ENCODE assay signal across 23 mouse cellular contexts in the genomic region with DNA sequence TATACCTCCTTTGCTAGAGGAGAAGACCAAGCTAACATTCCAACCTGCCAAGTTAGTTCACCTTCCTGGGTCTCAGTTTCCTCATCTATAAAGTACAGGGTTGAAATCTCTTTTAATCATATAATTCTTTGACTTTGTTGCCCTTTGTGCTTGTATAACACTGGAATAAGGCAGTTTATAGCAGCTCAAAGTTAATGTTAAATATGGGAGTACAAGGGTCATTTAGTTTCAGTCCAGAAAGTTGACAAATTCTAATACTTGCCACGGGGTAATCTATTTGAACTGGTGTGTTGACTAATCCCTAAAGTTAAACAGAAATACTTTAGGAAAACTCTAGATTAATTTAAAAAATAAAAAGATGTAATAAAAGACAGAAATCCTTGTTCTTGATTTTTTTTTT. TPM values are rescaled to one million over a fixed set of nuclear protein-coding genes. Genes with fewer than 3 reads are reported as not detected.
DNase-seq lines count a peak whose midpoint lies in the region; ATAC-seq and TF ChIP-seq lines count a peak whose summit lies in the region.
"Had no signal": no experiment of that assay in that cellular context is flagged by ENCODE, and none has a peak within 500 bp of the region (broad histone marks: within the 10 kb centered on the region; RNA-seq: fewer than 3 reads in every experiment).

No protein-coding gene starts in this region.

- H3K27ac ChIP-seq in kidney, adult 2 months (ENCODE audit: insufficient read depth, low read depth, low read length), result peak overlapping the region; percentile 90
- peak overlapping the region; percentile 67; the same call in 1 of the 2 replicates for H3K27ac ChIP-seq in liver, embryonic 16.5 days (ENCODE audit: low read length)
- peak overlapping the region; percentile 92 for H3K27ac ChIP-seq in intestine, embryonic 16.5 days (ENCODE audit: low read length)
- peak overlapping the region; percentile 96 for H3K27ac ChIP-seq in small intestine, adult 2 months (ENCODE audit: insufficient read depth, low read depth, low read length)
- H3K27ac ChIP-seq: embryonic facial prominence, embryonic 10.5 days; embryonic facial prominence, embryonic 13.5 days; forebrain, embryonic 13.5 days; heart, embryonic 15.5 days; hindbrain, embryonic 14.5 days had no signal

- WGBS in kidney, adult 2 months, result 36% methylated on average over 1 of the region's 1 CpGs
- whole genome bisulfite sequencing in liver, embryonic 16.5 days (ENCODE audit: insufficient replicate concordance), result 47% methylated on average over 1 of the region's 1 CpGs
- WGBS in intestine, embryonic 16.5 days, result 58% methylated on average over 1 of the region's 1 CpGs
- WGBS in small intestine, adult 2 months, result 21% methylated on average over 1 of the region's 1 CpGs

- no peaks in the 10 kb centered on the region for H3K9me3 ChIP-seq in liver, embryonic 16.5 days (replicated peaks; ENCODE audit: control insufficient read depth, low read length)
- peaks cover 5% of the 10 kb centered on the region; the same call in 1 of the 2 replicates for H3K9me3 ChIP-seq in intestine, embryonic 16.5 days (ENCODE audit: control insufficient read depth, low read length)
- H3K9me3 ChIP-seq: embryonic facial prominence, embryonic 13.5 days had no signal

- no peak overlapping the region for H3K4me3 ChIP-seq in kidney, adult 2 months (ENCODE audit: insufficient read depth, low read depth, low read length)
- H3K4me3 ChIP-seq in liver, embryonic 16.5 days (ENCODE audit: low read depth, low read length), result no peak overlapping the region
- no peak overlapping the region for H3K4me3 ChIP-seq in intestine, embryonic 16.5 days (ENCODE audit: low read length)
- H3K4me3 ChIP-seq in small intestine, adult 2 months (ENCODE audit: low read depth, low read length), result peak overlapping the region; percentile 59; the same call in 1 of the 2 replicates
- H3K4me3 ChIP-seq: embryonic facial prominence, embryonic 10.5 days; embryonic facial prominence, embryonic 13.5 days; erythroblast, embryonic 14.5 days; forebrain, embryonic 13.5 days; heart, embryonic 12.5 days; heart, embryonic 15.5 days had no signal

- H3K36me3 ChIP-seq in kidney, adult 2 months (ENCODE audit: control insufficient read depth, insufficient read depth, low read length), result no peaks in the 10 kb centered on the region; the same call in 1 of the 2 replicates
- no peaks in the 10 kb centered on the region for H3K36me3 ChIP-seq in liver, embryonic 16.5 days (ENCODE audit: control insufficient read depth, insufficient read depth)
- H3K36me3 ChIP-seq in intestine, embryonic 16.5 days (ENCODE audit: control insufficient read depth, insufficient read depth, low read length), result no peaks in the 10 kb centered on the region
- peaks cover 4% of the 10 kb centered on the region; the same call in 1 of the 2 replicates for H3K36me3 ChIP-seq in small intestine, adult 2 months (ENCODE audit: control insufficient read depth, insufficient read depth, low read length)

- H3K9ac ChIP-seq in liver, embryonic 16.5 days (ENCODE audit: low read depth, low read length), result no peak overlapping the region
- H3K9ac ChIP-seq in intestine, embryonic 16.5 days (ENCODE audit: low read depth, low read length), result no peak overlapping the region
- H3K9ac ChIP-seq: embryonic facial prominence, embryonic 13.5 days; forebrain, embryonic 13.5 days; heart, embryonic 12.5 days; heart, embryonic 15.5 days; hindbrain, embryonic 14.5 days had no signal

- DNase-seq in kidney, adult 2 months, result peak; percentile 61
- no peak for DNase-seq in kidney, postnatal 14 days
- DNase-seq in liver, result no peak
- no peak for DNase-seq in urinary bladder, postnatal 25 days (ENCODE audit: low spot score)
- no peak for DNase-seq in heart, postnatal 4 days
- DNase-seq: adrenal gland, adult 8-10 months; adrenal gland, postnatal 25 days; embryo, embryonic 11 days; gastrocnemius, postnatal 10 days; gastrocnemius, postnatal 36 days; heart, postnatal 10 days; heart, postnatal 36 days had no signal

- no peak for TF ChIP-seq CTCF in kidney, adult 2 months (conservative IDR thresholded peaks at IDR 0.05; ENCODE audit: insufficient read depth, insufficient read length, low read depth, low read length)
- no peak for TF ChIP-seq CTCF in small intestine, adult 2 months (IDR thresholded peaks at IDR 0.05; ENCODE audit: extremely low read depth, insufficient read length, insufficient replicate concordance, low read depth, low read length)

- peak; percentile 78 for ATAC-seq in liver, embryonic 16.5 days (ENCODE audit: low read depth)
- peak; percentile 85 for ATAC-seq in intestine, embryonic 16.5 days
- ATAC-seq: forebrain, embryonic 13.5 days; forebrain, embryonic 16.5 days had no signal

- no peak for TF ChIP-seq POLR2A in kidney, adult 2 months (IDR thresholded peaks at IDR 0.05; ENCODE audit: low read depth, low read length)
- no peak for TF ChIP-seq POLR2A in small intestine, adult 2 months (IDR thresholded peaks at IDR 0.05; ENCODE audit: low read depth, low read length)

- H3K27me3 ChIP-seq in kidney, adult 2 months (replicated peaks; ENCODE audit: control insufficient read depth, insufficient read depth, low read length), result no peaks in the 10 kb centered on the region
- no peaks in the 10 kb centered on the region for H3K27me3 ChIP-seq in liver, embryonic 16.5 days (ENCODE audit: control insufficient read depth, insufficient read depth, low read depth, low read length)
- H3K27me3 ChIP-seq in intestine, embryonic 16.5 days (replicated peaks; ENCODE audit: control insufficient read depth, insufficient read depth, low read length), result no peaks in the 10 kb centered on the region
- H3K27me3 ChIP-seq in small intestine, adult 2 months (ENCODE audit: control insufficient read depth, insufficient read depth, low read length), result no peaks in the 10 kb centered on the region
- H3K27me3 ChIP-seq: embryonic facial prominence, embryonic 13.5 days; forebrain, embryonic 13.5 days; heart, embryonic 12.5 days; heart, embryonic 15.5 days had no signal

- H3K4me1 ChIP-seq in kidney, adult 2 months (ENCODE audit: control insufficient read depth, insufficient read depth, low read length), result 0 out of 2 replicates have a peak, but pooled peaks cover 6% of the 10 kb centered on the region
- no peaks in the 10 kb centered on the region for H3K4me1 ChIP-seq in liver, embryonic 16.5 days (ENCODE audit: control insufficient read depth, low read depth, low read length)
- no peaks in the 10 kb centered on the region for H3K4me1 ChIP-seq in intestine, embryonic 16.5 days (ENCODE audit: control insufficient read depth, insufficient read depth, low read length)
- peaks cover 2% of the 10 kb centered on the region; the same call in 1 of the 2 replicates for H3K4me1 ChIP-seq in small intestine, adult 2 months (ENCODE audit: control insufficient read depth, insufficient read depth, insufficient read length, low read length)
- H3K4me1 ChIP-seq: embryonic facial prominence, embryonic 10.5 days; embryonic facial prominence, embryonic 13.5 days; forebrain, embryonic 13.5 days; heart, embryonic 12.5 days; heart, embryonic 15.5 days had no signal

- H3K4me2 ChIP-seq in liver, embryonic 16.5 days (ENCODE audit: low read depth, low read length), result no peak overlapping the region
- H3K4me2 ChIP-seq in intestine, embryonic 16.5 days (ENCODE audit: low read depth, low read length), result peak overlapping the region; percentile 26; the same call in 1 of the 2 replicates
- H3K4me2 ChIP-seq: embryonic facial prominence, embryonic 13.5 days; forebrain, embryonic 13.5 days; heart, embryonic 12.5 days; heart, embryonic 15.5 days; hindbrain, embryonic 14.5 days had no signal

RNA-seq across cellular contexts. Expression of a gene that starts 35.7 kb away (rescaled TPM):
- 3.2 and 4.3 TPM in 2 replicates for polyA plus RNA-seq in kidney, adult 2 months (2012; rRNA removed)
- 1.1 and 1.5 TPM in 2 replicates for polyA plus RNA-seq in liver, embryonic 16.5 days (2015; fragmentation: Nextera tagmentation; extraction: Ambion mirVana)
- 4.0 TPM in 2 replicates for polyA plus RNA-seq in intestine, embryonic 16.5 days (2015; fragmentation: Nextera tagmentation; extraction: Ambion mirVana)
- polyA plus RNA-seq in small intestine, adult 2 months (2012; rRNA removed), result 2.6 and 6.7 TPM in 2 replicates
- total RNA-seq in heart, postnatal 4 days (2021), result 10 to 100 TPM; 14.2 to 15.1 TPM
